Mouse (Mus musculus) embryonic facial prominence, embryonic 10.5 days (tissue): ENCODE data around the gene Ccdc146. TPM values are rescaled to one million over a fixed set of nuclear protein-coding genes. Genes with fewer than 3 reads are reported as not detected.

Experiments used
- DNase-seq: peaks from one replicate; pipeline ENCODE4 v3.0.0-alpha.2; 2017; ENCODE audit warnings: low spot score
- H3K27ac ChIP-seq: fragments of 300-500 bp; sonication (generic); replicated peaks from 2 replicates; pipeline ENCODE4 v1.5.1; 2016; ENCODE audit warnings: mild to moderate bottlenecking
- H3K27me3 ChIP-seq: fragments of 300-500 bp; sonication (generic); replicated peaks from 2 replicates; pipeline ENCODE4 v1.6.1; 2016; ENCODE audit warnings: low read depth, mild to moderate bottlenecking; ENCODE audit not compliant: poor library complexity, severe bottlenecking
- H3K36me3 ChIP-seq: fragments of 300-500 bp; sonication (generic); replicated peaks from 2 replicates; pipeline ENCODE4 v1.6.1; 2016; ENCODE audit warnings: mild to moderate bottlenecking, moderate library complexity
- H3K4me1 ChIP-seq: fragments of 300-500 bp; sonication (generic); 2 replicates; pipeline ENCODE4 v1.6.1; 2016
- H3K4me3 ChIP-seq: fragments of 300-500 bp; sonication (generic); 2 replicates; pipeline ENCODE4 v1.5.1; 2016; ENCODE audit warnings: mild to moderate bottlenecking, moderate library complexity
- H3K9me3 ChIP-seq: fragments of 300-500 bp; sonication (generic); 2 replicates; pipeline ENCODE4 v1.6.1; 2016; ENCODE audit warnings: mild to moderate bottlenecking
- WGBS: fragments of 180-500 bp; shearing (Covaris S2); methylation state at CpG from one replicate; pipeline ENCODE4 v1.1.7; 2016; 5-methylcytosine and 5-hydroxymethylcytosine counted together
- polyA plus RNA-seq: library from polyadenylated mRNA; unstranded; fragments of >200 nt; fragmentation: Nextera tagmentation; extraction: Ambion mirVana; gene quantifications from 2 replicates; pipeline ENCODE4 v1.2.1, GENCODE M21; 2016

Gene Ccdc146
- polyA plus RNA-seq, 1 experiment from 2014 or later = not detected

GRCm38 (mm10) chr5:21264352-21265021 is 160.0 kb downstream of the Ccdc146 start:
- H3K9me3 ChIP-seq = no peaks in the 10 kb centered on the region
- H3K4me3 ChIP-seq = no peak overlapping the region
- H3K36me3 ChIP-seq = no peaks in the 10 kb centered on the region
- peaks cover 35% of the 10 kb centered on the region for H3K4me1 ChIP-seq
- H3K27me3 ChIP-seq = no peaks in the 10 kb centered on the region
- WGBS = 90% methylated on average over 8 of the region's 8 CpGs
- peak overlapping the region; percentile 77 for H3K27ac ChIP-seq
- DNase-seq = no peak

- Histone ChIP-seq H3K4me3 (no peak overlapping the region), H3K9me3 (no peaks in the 10 kb centered on the region), H3K27ac (peak overlapping the region; percentile 77), H3K27me3 (no peaks in the 10 kb centered on the region), H3K4me1 (peaks cover 37% of the 10 kb centered on the region), H3K36me3 (no peaks in the 10 kb centered on the region)
- WGBS = 49% methylated on average over 18 of the region's 18 CpGs
- DNase-seq = peak; percentile 66
Measured at GRCm38 (mm10) chr5:21263202-21264055, 161.0 kb downstream of the Ccdc146 start.

GRCm38 (mm10) chr5:21261202-21261844 is 163.2 kb downstream of the Ccdc146 start:
- Histone ChIP-seq H3K4me3 (0 out of 2 replicates have a peak overlapping the region, but pooled peaks have one; percentile 2), H3K36me3 (no peaks in the 10 kb centered on the region), H3K9me3 (no peaks in the 10 kb centered on the region), H3K27ac (peak overlapping the region; percentile 76), H3K27me3 (no peaks in the 10 kb centered on the region), H3K4me1 (peaks cover 40% of the 10 kb centered on the region)
- 47% methylated on average over 6 of the region's 6 CpGs for WGBS
- peak; percentile 52 for DNase-seq

GRCm38 (mm10) chr5:21260746-21261145 is 163.7 kb downstream of the Ccdc146 start:
- Histone ChIP-seq H3K27ac (peak overlapping the region; percentile 76; the same call in 1 of the 2 replicates), H3K36me3 (no peaks in the 10 kb centered on the region), H3K9me3 (no peaks in the 10 kb centered on the region), H3K4me1 (peaks cover 40% of the 10 kb centered on the region), H3K27me3 (no peaks in the 10 kb centered on the region), H3K4me3 (no peak overlapping the region)
- WGBS = 73% methylated on average over 7 of the region's 7 CpGs
- no peak for DNase-seq

GRCm38 (mm10) chr5:21257806-21258205 is 166.7 kb downstream of the Ccdc146 start:
- Histone ChIP-seq H3K27ac (no peak overlapping the region), H3K36me3 (no peaks in the 10 kb centered on the region), H3K4me3 (no peak overlapping the region), H3K27me3 (no peaks in the 10 kb centered on the region), H3K9me3 (no peaks in the 10 kb centered on the region), H3K4me1 (peaks cover 27% of the 10 kb centered on the region)
- WGBS = 64% methylated on average over 6 of the region's 6 CpGs
- DNase-seq = no peak

GRCm38 (mm10) chr5:21257126-21257525 is 167.4 kb downstream of the Ccdc146 start:
- H3K27ac ChIP-seq = no peak overlapping the region
- H3K4me1 ChIP-seq = peaks cover 21% of the 10 kb centered on the region
- H3K4me3 ChIP-seq = no peak overlapping the region
- no peaks in the 10 kb centered on the region for H3K27me3 ChIP-seq
- no peak for DNase-seq
- no peaks in the 10 kb centered on the region for H3K36me3 ChIP-seq
- 48% methylated on average over 4 of the region's 4 CpGs for WGBS
- H3K9me3 ChIP-seq = no peaks in the 10 kb centered on the region

- WGBS = 83% methylated on average over 5 of the region's 5 CpGs
- H3K4me3 ChIP-seq = no peak overlapping the region
- no peaks in the 10 kb centered on the region for H3K9me3 ChIP-seq
- peaks cover 6% of the 10 kb centered on the region; the same call in 1 of the 2 replicates for H3K4me1 ChIP-seq
- no peaks in the 10 kb centered on the region for H3K27me3 ChIP-seq
- H3K27ac ChIP-seq = no peak overlapping the region
- no peak for DNase-seq
- H3K36me3 ChIP-seq = no peaks in the 10 kb centered on the region
Measured at GRCm38 (mm10) chr5:21255551-21256132, 168.8 kb downstream of the Ccdc146 start.

- Histone ChIP-seq H3K9me3 (no peaks in the 10 kb centered on the region), H3K4me3 (no peak overlapping the region), H3K27me3 (no peaks in the 10 kb centered on the region), H3K36me3 (no peaks in the 10 kb centered on the region), H3K27ac (no peak overlapping the region), H3K4me1 (peaks cover 5% of the 10 kb centered on the region; the same call in 1 of the 2 replicates)
- no peak for DNase-seq
- 92% methylated on average over 12 of the region's 12 CpGs for WGBS
Measured at GRCm38 (mm10) chr5:21254731-21255525, 169.5 kb downstream of the Ccdc146 start.

GRCm38 (mm10) chr5:21248834-21249233 is 175.6 kb downstream of the Ccdc146 start:
- WGBS = 77% methylated on average over 5 of the region's 5 CpGs
- H3K4me1 ChIP-seq = no peaks in the 10 kb centered on the region

GRCm38 (mm10) chr5:21247916-21248315 is 176.6 kb downstream of the Ccdc146 start:
- Histone ChIP-seq H3K36me3 (no peaks in the 10 kb centered on the region), H3K27me3 (no peaks in the 10 kb centered on the region), H3K27ac (no peak overlapping the region), H3K4me1 (no peaks in the 10 kb centered on the region), H3K4me3 (no peak overlapping the region), H3K9me3 (no peaks in the 10 kb centered on the region; the same call in 1 of the 2 replicates)
- DNase-seq = no peak
- WGBS = 89% methylated on average over 2 of the region's 2 CpGs

More at GRCm38 (mm10) chr5:21248834-21249233, 175.6 kb downstream of the Ccdc146 start:
- DNase-seq = no peak
- no peak overlapping the region for H3K4me3 ChIP-seq
- H3K27ac ChIP-seq = no peak overlapping the region
- no peaks in the 10 kb centered on the region for H3K36me3 ChIP-seq
- H3K27me3 ChIP-seq = no peaks in the 10 kb centered on the region
- no peaks in the 10 kb centered on the region; the same call in 1 of the 2 replicates for H3K9me3 ChIP-seq

- Histone ChIP-seq H3K4me1 (no peaks in the 10 kb centered on the region), H3K4me3 (no peak overlapping the region), H3K9me3 (peaks cover 2% of the 10 kb centered on the region; the same call in 1 of the 2 replicates), H3K27me3 (no peaks in the 10 kb centered on the region), H3K27ac (no peak overlapping the region), H3K36me3 (no peaks in the 10 kb centered on the region)
- DNase-seq = no peak
- 84% methylated on average over 6 of the region's 6 CpGs for WGBS
Measured at GRCm38 (mm10) chr5:21246794-21247193, 177.7 kb downstream of the Ccdc146 start.
